Mouse (Mus musculus): ENCODE results near the gene Jade2. TPM values are rescaled to one million over a fixed set of nuclear protein-coding genes. Genes with fewer than 3 reads are reported as not detected.

The Jade2 gene
- polyA plus RNA-seq, 1 experiment = 10.1 TPM

DNA sequence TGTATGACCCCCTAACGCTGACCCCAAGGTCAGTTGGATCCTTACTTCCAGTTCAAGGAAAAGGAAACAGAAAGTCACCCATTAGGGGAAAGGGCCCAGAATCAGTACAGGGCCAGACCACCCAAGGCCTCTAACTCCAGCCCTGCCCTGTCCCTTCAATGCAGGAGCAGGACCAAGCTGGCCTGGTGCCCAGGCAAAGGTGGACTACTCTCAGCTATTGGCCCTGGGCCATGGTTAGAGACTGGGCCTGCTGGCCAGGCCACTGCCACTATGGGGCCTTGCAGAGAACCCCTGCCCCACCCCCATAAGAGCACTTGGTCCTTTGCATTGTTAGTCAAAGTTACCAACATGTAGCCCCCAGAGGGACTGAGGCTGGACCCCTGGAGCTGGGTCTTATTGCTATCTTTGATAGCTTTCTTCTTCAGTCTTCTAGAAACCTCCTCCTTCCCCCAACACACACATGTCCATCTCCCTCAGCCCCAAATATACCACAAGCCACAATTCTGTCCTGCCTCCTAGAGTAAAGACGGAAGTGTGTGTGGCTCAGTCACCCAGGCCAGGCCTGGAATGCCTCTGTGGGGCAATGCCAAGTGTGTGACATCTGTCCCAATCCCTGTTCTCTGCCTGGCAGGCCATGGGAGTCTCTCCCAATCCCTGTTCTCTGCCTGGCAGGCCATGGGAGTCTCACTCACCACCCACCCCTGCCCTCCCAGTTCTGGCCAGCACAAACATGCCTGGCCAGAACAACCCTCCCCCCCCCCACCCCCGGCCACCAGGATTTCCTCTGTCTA lies 33.3 kb downstream of the Jade2 start:
- Histone ChIP-seq H3K9ac (ENCODE audit: low read depth, poor library complexity, severe bottlenecking) (no peak overlapping the region), H3K4me3 (ENCODE audit: low read depth, low read length) (no peak overlapping the region), H3K27ac (ENCODE audit: insufficient read depth, low read length) (no peak overlapping the region), H3K9me3 (replicated peaks; ENCODE audit: control insufficient read depth, insufficient read depth, low read length, poor library complexity, severe bottlenecking) (no peaks in the 10 kb centered on the region), H3K4me1 (ENCODE audit: control insufficient read depth, insufficient read depth, low read length) (peaks cover 13% of the 10 kb centered on the region), H3K36me3 (ENCODE audit: control insufficient read depth, insufficient read depth, low read length, poor library complexity, severe bottlenecking) (no peaks in the 10 kb centered on the region), H3K27me3 (ENCODE audit: control insufficient read depth, insufficient read depth, low read length, poor library complexity, severe bottlenecking) (no peaks in the 10 kb centered on the region)
- TF ChIP-seq POLR2A (IDR thresholded peaks at IDR 0.05; ENCODE audit: insufficient read depth, low read length) (no peak), EP300 (IDR thresholded peaks at IDR 0.05; ENCODE audit: insufficient read depth, low read depth, low read length) (no peak), CTCF (IDR thresholded peaks at IDR 0.05; ENCODE audit: low read depth, low read length) (no peak)

DNA sequence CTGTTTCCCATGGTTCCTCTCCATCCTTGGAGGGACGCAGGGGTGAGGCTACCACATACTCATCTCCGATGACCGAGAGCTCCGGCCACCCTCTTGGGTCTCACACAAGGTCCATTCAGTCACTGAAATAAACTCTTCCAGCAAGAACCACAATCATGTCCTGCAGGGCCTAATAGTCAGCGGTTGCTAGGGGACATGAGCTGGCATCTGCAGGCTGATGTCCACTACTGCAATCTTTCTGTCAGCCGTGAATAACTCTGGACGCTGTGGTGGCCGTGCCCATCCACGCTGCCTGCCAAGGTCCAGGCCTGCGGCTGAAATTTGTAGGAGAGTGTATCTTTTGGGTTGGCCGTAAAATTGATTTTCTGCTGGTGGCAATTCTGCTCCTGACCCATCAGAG lies 34.2 kb downstream of the Jade2 start:
- no peak overlapping the region for H3K4me3 ChIP-seq (ENCODE audit: low read depth, low read length)
- H3K36me3 ChIP-seq (ENCODE audit: control insufficient read depth, insufficient read depth, low read length, poor library complexity, severe bottlenecking) = no peaks in the 10 kb centered on the region
- no peak overlapping the region for H3K9ac ChIP-seq (ENCODE audit: low read depth, poor library complexity, severe bottlenecking)
- no peak overlapping the region for H3K27ac ChIP-seq (ENCODE audit: insufficient read depth, low read length)
- no peaks in the 10 kb centered on the region for H3K27me3 ChIP-seq (ENCODE audit: control insufficient read depth, insufficient read depth, low read length, poor library complexity, severe bottlenecking)
- H3K9me3 ChIP-seq (replicated peaks; ENCODE audit: control insufficient read depth, insufficient read depth, low read length, poor library complexity, severe bottlenecking) = no peaks in the 10 kb centered on the region
- TF ChIP-seq CTCF (IDR thresholded peaks at IDR 0.05; ENCODE audit: low read depth, low read length) = no peak
- TF ChIP-seq POLR2A (IDR thresholded peaks at IDR 0.05; ENCODE audit: insufficient read depth, low read length) = no peak
- TF ChIP-seq EP300 (IDR thresholded peaks at IDR 0.05; ENCODE audit: insufficient read depth, low read depth, low read length) = no peak
- peaks cover 13% of the 10 kb centered on the region for H3K4me1 ChIP-seq (ENCODE audit: control insufficient read depth, insufficient read depth, low read length)

GRCm38 (mm10) chr11:51822736-51823135 lies 34.7 kb downstream of the Jade2 start:
- Histone ChIP-seq H3K4me1 (ENCODE audit: control insufficient read depth, insufficient read depth, low read length) (peaks cover 13% of the 10 kb centered on the region), H3K27ac (ENCODE audit: insufficient read depth, low read length) (no peak overlapping the region), H3K4me3 (ENCODE audit: low read depth, low read length) (no peak overlapping the region), H3K9me3 (replicated peaks; ENCODE audit: control insufficient read depth, insufficient read depth, low read length, poor library complexity, severe bottlenecking) (no peaks in the 10 kb centered on the region), H3K36me3 (ENCODE audit: control insufficient read depth, insufficient read depth, low read length, poor library complexity, severe bottlenecking) (no peaks in the 10 kb centered on the region), H3K9ac (ENCODE audit: low read depth, poor library complexity, severe bottlenecking) (no peak overlapping the region), H3K27me3 (ENCODE audit: control insufficient read depth, insufficient read depth, low read length, poor library complexity, severe bottlenecking) (no peaks in the 10 kb centered on the region)
- TF ChIP-seq EP300 (IDR thresholded peaks at IDR 0.05; ENCODE audit: insufficient read depth, low read depth, low read length) (no peak), POLR2A (IDR thresholded peaks at IDR 0.05; ENCODE audit: insufficient read depth, low read length) (no peak), CTCF (IDR thresholded peaks at IDR 0.05; ENCODE audit: low read depth, low read length) (no peak)

GRCm38 (mm10) chr11:51820861-51821260 lies 36.6 kb downstream of the Jade2 start:
- Histone ChIP-seq H3K4me1 (ENCODE audit: control insufficient read depth, insufficient read depth, low read length) (peaks cover 13% of the 10 kb centered on the region), H3K27me3 (ENCODE audit: control insufficient read depth, insufficient read depth, low read length, poor library complexity, severe bottlenecking) (no peaks in the 10 kb centered on the region), H3K36me3 (ENCODE audit: control insufficient read depth, insufficient read depth, low read length, poor library complexity, severe bottlenecking) (no peaks in the 10 kb centered on the region), H3K9ac (ENCODE audit: low read depth, poor library complexity, severe bottlenecking) (no peak overlapping the region), H3K27ac (ENCODE audit: insufficient read depth, low read length) (no peak overlapping the region), H3K4me3 (ENCODE audit: low read depth, low read length) (no peak overlapping the region), H3K9me3 (replicated peaks; ENCODE audit: control insufficient read depth, insufficient read depth, low read length, poor library complexity, severe bottlenecking) (no peaks in the 10 kb centered on the region)
- TF ChIP-seq POLR2A (IDR thresholded peaks at IDR 0.05; ENCODE audit: insufficient read depth, low read length) (no peak), CTCF (IDR thresholded peaks at IDR 0.05; ENCODE audit: low read depth, low read length) (peak; percentile 89)

- no peak overlapping the region for H3K27ac ChIP-seq (ENCODE audit: insufficient read depth, low read length)
- no peaks in the 10 kb centered on the region for H3K27me3 ChIP-seq (ENCODE audit: control insufficient read depth, insufficient read depth, low read length, poor library complexity, severe bottlenecking)
- no peak overlapping the region for H3K4me3 ChIP-seq (ENCODE audit: low read depth, low read length)
- H3K4me1 ChIP-seq (ENCODE audit: control insufficient read depth, insufficient read depth, low read length) = peaks cover 13% of the 10 kb centered on the region
- peak; percentile 91 for TF ChIP-seq CTCF (IDR thresholded peaks at IDR 0.05; ENCODE audit: low read depth, low read length)
- no peak for TF ChIP-seq EP300 (IDR thresholded peaks at IDR 0.05; ENCODE audit: insufficient read depth, low read depth, low read length)
- no peak overlapping the region for H3K9ac ChIP-seq (ENCODE audit: low read depth, poor library complexity, severe bottlenecking)
- H3K9me3 ChIP-seq (replicated peaks; ENCODE audit: control insufficient read depth, insufficient read depth, low read length, poor library complexity, severe bottlenecking) = no peaks in the 10 kb centered on the region
- H3K36me3 ChIP-seq (ENCODE audit: control insufficient read depth, insufficient read depth, low read length, poor library complexity, severe bottlenecking) = no peaks in the 10 kb centered on the region
Measured at GRCm38 (mm10) chr11:51819964-51820363, 37.5 kb downstream of the Jade2 start.

- no peak overlapping the region for H3K27ac ChIP-seq (ENCODE audit: insufficient read depth, low read length)
- H3K27me3 ChIP-seq (ENCODE audit: control insufficient read depth, insufficient read depth, low read length, poor library complexity, severe bottlenecking) = no peaks in the 10 kb centered on the region
- TF ChIP-seq CTCF (IDR thresholded peaks at IDR 0.05; ENCODE audit: low read depth, low read length) (no peak), EP300 (IDR thresholded peaks at IDR 0.05; ENCODE audit: insufficient read depth, low read depth, low read length) (no peak), POLR2A (IDR thresholded peaks at IDR 0.05; ENCODE audit: insufficient read depth, low read length) (no peak)
- no peak overlapping the region for H3K4me3 ChIP-seq (ENCODE audit: low read depth, low read length)
- H3K36me3 ChIP-seq (ENCODE audit: control insufficient read depth, insufficient read depth, low read length, poor library complexity, severe bottlenecking) = no peaks in the 10 kb centered on the region
- peaks cover 13% of the 10 kb centered on the region for H3K4me1 ChIP-seq (ENCODE audit: control insufficient read depth, insufficient read depth, low read length)
- no peak overlapping the region for H3K9ac ChIP-seq (ENCODE audit: low read depth, poor library complexity, severe bottlenecking)
- H3K9me3 ChIP-seq (replicated peaks; ENCODE audit: control insufficient read depth, insufficient read depth, low read length, poor library complexity, severe bottlenecking) = no peaks in the 10 kb centered on the region
Measured at GRCm38 (mm10) chr11:51818837-51819236, 38.6 kb downstream of the Jade2 start.
